Mouse (Mus musculus) duodenum, adult 2 months (tissue): ENCODE measurements around the gene Btbd35f13. TPM values are rescaled to one million over a fixed set of nuclear protein-coding genes. Genes with fewer than 3 reads are reported as not detected.

Experiments
- polyA plus RNA-seq: library from polyadenylated mRNA; depleted of rRNA; stranded (reverse); fragments of >200 nt; gene quantifications from 2 replicates; pipeline ENCODE4 v1.2.3, GENCODE M21; 2012; ENCODE audit warnings: low replicate concordance; rRNA removed

Gene Btbd35f13
- not detected in 2 replicates for polyA plus RNA-seq

GRCm38 (mm10) chrX:33656872-33657271 lies at the start of gene Btbd35f13:
TSS of gene Btbd35f13 (plus strand) at chrX:33657172.

DNA sequence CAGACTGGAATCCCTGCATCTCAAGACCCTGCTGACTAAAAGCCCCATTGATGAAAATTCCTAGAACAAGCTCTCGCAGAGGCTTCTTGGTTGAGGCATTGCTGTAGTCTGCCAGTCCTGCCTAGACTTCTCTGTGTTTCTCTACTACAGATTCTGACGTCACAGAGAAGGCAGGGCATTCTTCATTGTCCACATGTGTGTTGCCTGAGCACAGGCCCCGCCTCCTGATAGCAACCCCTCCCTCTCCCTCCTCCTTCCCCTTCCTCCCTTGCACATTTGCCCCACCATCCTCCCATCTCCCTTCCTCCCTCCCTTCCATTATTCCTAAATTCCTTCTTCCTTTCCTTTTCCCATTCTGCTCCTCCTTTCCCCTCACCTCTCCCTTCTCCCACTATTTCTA lies 45.3 kb downstream of the Btbd35f13 start, which contains the start of gene Btbd35f14:
Btbd35f14 (minus strand) TSS at position 101 of the 400 bp plus-strand sequence.

Other genes with a start within 250 kb of the Btbd35f13 start
- gene Btbd35f15, start 79.9 kb upstream of the Btbd35f13 start, polyA plus RNA-seq = not detected in 2 replicates
- not detected in 2 replicates for gene Btbd35f14, start 45.2 kb downstream of the Btbd35f13 start, polyA plus RNA-seq